Mouse (Mus musculus): ENCODE measurements around the gene Znrf2. TPM values are rescaled to one million over a fixed set of nuclear protein-coding genes. Genes with fewer than 3 reads are reported as not detected.
"Not testable (repeated sequence)": the region's sequence is repeated elsewhere in the genome, so short reads cannot be mapped to it uniquely, and the experiment has no call there.

Znrf2 gene
- polyA plus RNA-seq, 1 experiment = 10.4 TPM

DNA sequence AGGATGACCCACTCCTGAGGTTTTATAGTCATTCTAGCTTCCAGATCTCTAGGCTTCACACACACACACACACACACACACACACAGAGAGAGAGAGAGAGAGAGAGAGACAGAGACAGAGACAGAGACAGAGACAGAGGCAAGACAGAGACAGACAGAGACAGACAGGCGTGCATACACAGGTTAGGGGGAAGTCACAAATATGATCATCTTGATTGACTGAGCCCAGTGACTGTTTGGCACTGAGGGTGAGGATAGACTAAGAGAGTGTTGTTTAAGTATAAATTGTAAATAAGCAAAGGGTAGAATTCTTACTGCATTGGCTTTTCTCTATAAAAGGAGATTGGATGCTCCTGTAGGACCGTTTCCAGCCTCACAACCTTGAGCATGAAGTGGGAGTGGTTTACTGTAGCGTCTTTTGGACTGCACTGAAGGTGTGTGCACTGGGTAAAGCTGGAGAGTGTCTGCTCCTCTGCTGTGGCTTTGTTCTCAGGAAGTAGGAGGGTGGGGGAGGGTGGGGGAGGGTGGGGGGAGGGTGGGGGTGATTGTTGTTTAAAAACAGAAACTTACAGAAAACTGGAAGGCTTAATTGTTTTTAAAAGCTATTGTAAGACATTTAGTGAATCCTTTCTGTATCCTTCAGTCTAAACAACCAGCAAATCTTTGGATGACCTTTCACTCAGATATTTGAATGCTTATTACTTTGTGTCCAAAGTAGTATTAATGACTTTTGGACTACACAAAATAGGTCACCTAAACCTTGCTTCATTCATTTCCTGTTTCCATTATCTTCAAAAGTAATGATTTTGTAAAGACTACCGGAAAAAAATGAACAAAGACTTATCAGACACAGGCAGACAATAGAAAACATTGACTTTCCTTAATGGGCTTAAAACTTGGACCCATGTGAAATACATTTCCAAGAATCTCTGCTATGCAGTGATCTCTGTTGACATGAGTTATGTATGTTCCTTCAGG lies 32.8 kb downstream of the Znrf2 start:
- no peak for DNase-seq (ENCODE audit: low spot score)

DNA sequence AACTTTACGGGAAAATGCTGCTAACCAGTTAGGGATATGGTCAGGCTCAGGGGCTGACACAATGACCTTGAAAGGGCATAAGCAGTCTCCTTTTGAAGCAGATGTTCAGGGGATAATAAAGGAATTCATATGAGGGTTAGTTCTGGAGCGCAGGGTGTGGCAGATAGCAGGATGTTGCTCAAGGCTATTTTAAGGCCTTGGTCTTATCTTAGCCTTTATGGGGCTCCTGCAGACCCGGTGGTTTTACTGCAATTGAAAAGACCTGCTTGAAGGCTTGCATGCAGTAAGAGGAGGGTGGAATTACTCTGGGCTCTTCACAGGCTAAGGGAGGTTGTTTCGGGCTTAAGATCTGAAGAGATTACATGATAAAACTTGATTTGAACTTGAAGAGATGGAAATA lies 35.1 kb downstream of the Znrf2 start:
- no peak for DNase-seq (ENCODE audit: low spot score)

DNA sequence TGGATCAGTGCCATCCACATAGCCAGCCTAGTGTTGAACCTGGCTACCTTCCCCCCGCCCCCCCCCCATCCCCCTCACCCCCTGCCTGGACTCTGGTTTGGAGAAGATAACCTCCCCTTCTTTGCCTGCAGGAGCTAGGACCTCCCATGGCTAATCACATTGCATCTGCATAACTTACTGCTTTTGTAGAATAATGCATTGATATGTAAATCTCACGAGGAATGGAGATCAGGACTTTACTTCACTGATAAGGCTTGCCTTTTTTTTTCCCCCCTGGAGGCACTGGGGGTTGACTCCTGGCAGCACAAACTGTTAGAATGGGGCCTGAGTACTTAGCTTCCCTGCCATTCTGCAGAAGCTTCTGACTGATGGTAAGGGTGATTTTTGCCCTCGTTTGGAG lies 36.0 kb downstream of the Znrf2 start:
- DNase-seq (ENCODE audit: low spot score) = no peak

DNA sequence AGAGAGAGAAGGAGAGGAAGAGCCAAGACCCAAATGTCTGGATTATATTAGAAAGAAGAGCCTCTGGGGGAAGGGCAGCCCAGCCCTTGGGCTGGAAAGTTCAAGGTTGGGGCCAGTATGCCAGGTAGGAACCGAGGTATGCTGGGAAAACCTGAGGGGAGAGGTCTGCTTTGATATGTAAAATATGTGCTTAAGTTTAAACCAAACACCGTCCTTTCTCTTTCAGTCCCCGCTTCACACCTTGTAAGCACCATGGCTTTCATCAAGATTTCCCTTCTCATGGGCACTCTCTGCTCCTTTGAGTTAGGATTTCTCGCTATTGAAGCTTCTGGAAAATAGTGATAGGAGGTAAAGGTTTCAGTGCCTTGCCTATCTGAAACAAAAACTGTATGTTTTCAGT lies 38.1 kb downstream of the Znrf2 start:
- no peak for DNase-seq (ENCODE audit: low spot score)

DNA sequence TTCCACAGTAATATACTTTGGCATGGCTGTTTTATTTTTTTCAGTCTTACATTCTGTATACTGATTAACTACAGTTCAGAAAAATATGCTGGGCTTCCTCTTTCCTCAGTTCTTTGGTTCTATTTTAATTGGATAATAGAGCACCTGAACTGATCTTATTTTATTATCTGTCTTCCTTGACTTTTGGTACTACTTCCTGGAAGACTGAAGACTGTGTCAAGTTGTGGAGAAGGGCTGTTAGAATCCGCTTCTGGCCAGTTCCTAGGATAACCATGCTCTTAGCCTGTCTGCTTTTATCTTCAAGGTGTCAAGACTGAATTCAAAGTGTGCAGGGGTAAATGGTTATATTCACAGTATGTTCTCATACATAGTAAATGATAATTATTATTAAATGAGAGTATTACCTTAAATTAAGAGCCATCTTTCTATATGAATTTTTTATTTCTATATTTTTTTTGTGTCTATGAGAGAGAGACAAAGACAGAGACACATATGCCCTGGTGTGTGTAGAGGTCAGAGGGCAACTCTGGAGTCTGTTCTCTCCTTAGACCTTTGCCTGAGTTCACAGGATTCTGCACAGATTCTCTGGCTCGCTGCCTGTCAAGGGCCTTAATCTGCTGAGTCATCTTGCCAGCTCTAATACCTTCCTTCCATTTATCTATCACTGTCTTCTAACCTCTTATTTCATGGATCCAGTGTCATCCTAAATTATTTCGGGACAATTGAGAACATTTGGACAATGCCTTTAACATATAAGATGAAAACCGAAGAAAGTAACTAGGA lies 39.3 kb downstream of the Znrf2 start:
- DNase-seq (ENCODE audit: low spot score) = no peak

DNA sequence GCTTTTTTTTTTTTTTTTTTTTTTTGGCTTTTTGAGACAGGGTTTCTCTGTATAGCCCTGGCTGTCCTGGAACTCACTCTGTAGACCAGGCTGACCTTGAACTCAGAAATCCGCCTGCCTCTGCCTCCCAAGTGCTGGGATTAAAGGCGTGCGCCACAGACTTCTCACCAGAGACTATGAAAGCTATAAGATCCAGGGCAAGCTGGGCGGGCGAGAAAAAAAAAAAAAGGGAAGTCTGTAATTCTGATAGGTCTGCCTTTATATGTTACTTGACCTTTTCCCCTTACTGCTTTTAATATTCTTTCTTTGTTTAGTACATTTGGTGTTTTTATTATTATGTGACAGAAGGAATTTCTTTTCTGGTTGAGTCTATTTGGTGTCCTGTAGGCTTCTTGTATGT lies 42.4 kb downstream of the Znrf2 start:
- not testable (repeated sequence) for DNase-seq (ENCODE audit: low spot score)

DNA sequence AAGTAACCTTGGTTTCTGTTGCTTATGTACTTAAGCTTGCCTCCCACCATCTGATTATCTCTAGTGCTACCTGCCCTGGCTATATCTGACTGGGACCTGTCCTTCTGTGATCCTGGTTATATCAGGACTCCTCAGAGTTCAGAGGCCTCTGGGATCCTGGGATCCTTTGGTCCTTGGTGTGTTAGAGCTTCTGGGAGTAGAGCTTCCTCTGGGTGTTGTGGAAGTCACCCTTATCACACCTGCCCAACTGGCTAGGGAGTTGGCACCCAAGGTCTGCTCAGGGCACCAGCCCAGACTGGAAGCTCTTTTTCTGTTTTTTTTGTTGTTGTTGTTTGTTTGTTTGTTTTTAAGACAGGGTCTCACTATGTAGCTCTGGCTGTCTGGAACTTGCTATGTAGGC lies 43.5 kb downstream of the Znrf2 start:
- no peak for DNase-seq (ENCODE audit: low spot score)

DNA sequence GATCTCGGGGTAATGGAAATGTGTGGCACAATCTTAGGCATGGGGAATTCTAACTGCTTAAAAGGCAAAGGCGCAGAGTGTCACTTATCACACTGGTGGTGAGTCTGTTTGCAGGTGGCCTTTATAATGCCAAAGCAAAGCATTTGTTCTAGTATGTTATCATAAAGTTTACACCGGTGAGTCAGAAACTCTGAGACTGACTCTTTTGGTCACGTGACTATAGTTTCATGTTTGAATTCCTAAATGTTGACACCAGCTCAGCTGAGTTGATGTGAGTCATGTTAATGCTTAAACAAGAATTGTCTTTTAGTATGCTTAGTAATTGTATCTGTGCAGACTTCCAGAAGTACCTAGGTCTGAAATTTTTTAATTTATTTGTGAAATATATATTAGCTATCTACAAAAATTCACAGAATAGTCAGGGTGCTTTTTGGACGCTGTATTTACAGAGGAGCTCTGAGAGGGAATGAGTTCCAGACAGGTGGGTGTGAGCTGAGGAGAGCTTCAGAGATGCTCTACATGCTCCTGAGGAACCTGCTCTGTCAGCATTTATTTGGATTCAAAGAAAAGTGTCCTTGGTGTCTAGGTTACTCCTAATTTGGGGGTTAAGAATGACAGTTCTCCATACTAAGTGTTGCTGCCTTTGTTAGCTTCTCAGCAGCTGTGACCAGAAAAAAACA lies 50.2 kb downstream of the Znrf2 start:
- DNase-seq (ENCODE audit: low spot score) = no peak

DNA sequence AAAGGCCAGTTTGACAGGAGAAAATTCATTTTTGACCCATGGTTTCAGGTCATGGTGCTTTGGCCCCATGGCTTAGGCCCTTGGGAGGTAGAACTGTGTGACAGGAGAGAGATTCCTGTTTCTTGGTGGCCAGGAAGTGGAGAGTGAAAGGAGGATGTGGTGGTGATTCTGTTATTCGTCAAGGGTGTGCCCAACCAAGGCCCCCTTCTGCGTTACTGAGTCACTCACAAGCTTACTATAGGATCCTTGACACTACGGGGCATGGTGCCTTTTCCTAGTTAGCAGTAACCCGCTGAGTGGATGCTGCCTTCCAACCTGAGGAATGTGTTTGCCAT lies 50.7 kb downstream of the Znrf2 start:
- no peak for DNase-seq (ENCODE audit: low spot score)

DNA sequence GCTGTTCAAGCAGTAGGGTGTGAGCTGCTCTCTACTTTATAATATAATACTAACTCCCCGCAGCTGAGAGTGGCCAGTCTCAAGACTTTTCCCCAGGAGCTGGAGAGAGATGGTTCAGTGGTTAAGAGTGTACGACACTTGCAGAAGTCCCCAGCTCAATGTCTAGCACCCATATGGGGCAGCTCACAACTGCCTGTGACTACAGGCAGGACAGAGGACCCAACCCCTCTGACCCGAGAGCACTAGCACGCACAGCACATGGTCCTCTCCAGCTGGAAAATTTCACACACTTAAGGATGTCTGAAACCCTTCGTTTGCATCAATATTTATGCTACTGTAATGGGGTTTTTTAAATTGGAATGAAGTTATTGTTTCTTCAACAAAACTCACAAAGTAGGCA lies 56.3 kb downstream of the Znrf2 start:
- DNase-seq (ENCODE audit: low spot score) = no peak

DNA sequence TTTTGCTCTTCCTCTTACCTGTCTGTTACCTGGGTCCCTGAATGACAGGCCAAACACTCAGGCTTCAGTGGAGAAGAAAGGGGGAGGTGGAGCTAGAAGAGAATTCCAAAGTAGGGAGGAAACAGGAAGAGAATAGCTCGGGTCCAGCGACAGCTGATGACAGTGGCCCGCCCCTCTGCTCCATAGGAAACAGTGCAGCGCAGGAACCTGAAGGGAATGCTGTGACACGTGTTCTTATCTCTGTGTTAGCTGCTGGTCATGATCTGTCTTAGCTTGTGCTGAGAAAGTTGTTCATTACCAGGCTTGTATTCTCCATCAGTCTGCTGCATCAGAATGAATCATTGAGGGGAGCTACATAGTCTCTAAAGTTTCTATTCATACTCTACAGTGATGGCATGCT lies 60.1 kb downstream of the Znrf2 start:
- no peak for DNase-seq (ENCODE audit: low spot score)

DNA sequence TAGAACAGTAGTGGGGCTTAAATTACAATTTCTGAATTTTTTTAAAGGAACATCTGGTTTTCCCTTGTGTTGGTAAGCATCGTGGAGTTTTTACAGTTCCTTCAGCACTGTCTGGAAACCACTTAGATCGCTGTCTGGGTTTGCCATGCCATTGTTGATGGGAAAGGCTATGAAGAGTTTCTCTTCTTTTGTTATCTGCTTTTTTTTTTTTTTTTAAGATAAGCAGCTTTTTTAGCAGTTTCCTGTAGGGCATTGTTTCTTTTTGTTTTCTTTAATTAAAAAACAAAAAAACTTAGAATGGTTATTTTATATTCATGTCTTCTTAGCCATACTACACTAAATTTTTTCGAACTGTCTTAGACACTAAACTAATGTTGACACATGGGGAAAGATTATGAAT lies 60.9 kb downstream of the Znrf2 start:
- DNase-seq (ENCODE audit: low spot score) = no peak

DNA sequence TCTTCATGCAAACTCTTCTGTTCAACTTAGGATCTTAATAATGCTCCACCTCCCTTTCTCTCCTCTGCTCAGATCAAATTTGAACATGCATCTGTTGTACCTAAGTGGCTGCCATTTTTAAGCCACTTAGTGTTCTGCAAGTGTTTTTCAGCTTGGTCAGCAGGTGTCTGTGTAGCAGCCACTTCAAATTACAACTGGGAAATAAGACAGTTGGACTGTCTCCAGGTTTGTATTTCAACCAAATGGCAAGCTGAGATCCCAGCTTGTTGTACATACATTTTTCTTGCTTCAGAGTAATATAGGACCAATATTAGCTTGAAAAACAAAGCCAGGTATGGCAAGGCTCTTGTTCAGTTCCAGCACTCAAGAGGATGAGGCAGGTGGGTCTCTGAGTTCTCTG lies 61.8 kb downstream of the Znrf2 start:
- no peak for DNase-seq (ENCODE audit: low spot score)

DNA sequence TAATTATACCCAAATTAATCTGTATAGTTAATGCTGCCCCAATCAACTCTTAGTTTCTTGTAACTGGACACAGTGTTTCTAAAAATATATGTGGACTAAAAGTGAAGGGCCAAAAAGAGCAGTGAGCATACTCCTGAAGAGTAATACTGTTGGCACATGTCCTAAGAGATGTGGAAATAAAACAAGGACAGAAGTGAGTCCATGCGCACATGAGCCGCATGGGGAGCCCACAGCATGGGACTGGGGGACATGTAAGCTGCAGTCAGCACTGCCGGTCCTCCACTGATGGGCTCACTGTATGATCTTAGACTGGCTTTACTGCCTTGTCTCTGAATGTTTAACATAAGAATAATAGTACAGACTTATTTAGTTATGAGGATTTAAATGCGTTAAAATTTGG lies 63.4 kb downstream of the Znrf2 start:
- no peak for DNase-seq (ENCODE audit: low spot score)

DNA sequence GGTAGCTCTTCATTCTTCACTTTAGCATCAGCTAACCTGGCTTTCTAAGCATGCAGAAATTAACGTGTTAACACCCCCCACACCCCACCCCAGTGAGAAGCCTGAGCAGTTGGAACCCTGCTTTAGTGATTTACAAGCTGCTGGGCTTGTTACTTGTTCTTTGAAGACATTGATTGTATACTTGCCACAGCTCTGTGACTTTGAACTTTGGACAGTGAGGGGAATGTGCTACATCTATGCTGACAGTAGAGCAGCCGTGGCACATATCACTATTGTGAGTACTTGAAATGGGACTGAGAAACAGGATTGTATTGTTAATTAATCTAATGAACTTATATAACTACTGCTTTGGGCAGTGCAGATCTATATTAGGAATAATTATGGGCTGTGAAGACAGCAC lies 66.7 kb downstream of the Znrf2 start:
- no peak for DNase-seq (ENCODE audit: low spot score)

DNA sequence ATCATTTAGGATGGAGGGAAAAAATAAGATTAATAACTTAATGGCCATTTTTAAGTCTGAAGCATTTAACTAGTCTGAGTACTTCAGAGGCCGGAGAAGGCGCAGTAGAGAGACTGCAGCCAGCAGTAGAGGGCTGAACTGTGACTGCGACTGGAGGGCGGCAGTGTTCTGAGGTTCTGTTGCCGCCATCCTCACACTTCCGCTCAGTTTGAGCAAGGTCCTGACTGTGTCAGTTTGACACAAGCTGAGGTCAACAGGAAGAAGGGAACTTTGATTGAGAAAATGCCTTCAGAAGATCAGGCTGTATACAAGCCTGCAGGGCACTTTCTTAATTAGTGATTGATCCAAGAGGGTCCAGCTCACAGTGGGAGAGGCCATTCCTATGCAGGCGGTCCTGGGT lies 69.5 kb downstream of the Znrf2 start:
- no peak for DNase-seq (ENCODE audit: low spot score)

DNA sequence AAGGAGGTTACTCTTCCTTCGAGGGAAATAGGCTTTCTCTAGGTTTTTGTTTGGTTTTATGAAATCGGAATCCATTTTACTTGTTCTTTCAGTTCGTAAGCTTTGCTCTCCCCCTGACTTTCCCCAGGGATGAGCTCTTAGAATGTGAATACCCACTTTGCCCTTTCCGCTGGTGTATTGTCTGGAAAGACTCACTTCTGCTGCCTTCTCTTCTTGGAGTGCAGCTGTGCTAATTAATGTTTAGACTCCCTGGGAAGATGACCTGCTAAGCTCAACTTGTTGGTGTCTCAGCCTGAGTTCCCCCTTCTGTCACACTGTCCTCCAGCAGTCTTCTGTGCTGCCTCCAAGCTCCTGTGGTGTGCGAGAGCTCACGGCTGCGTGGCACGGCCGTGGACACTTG lies 73.5 kb downstream of the Znrf2 start:
- no peak for DNase-seq (ENCODE audit: low spot score)

DNA sequence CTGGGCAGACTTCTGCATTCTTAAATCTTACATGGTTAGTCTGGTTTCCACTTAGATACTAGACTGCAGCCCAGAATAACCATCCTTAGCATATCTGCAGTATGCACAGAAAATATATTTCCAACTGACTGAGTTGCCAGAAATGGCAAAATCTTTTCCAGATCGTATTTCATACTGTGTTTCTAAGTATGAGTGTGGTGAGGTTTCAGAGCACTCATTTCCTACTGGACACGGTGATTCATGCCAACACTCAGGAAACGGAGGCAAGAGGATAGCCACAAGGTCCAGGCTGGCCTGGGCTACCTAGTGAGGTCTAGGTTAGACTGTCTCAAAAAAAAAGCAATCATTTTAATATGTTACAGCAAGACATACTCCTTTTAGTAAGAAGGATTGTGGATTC lies 74.7 kb downstream of the Znrf2 start:
- no peak for DNase-seq (ENCODE audit: low spot score)

DNA sequence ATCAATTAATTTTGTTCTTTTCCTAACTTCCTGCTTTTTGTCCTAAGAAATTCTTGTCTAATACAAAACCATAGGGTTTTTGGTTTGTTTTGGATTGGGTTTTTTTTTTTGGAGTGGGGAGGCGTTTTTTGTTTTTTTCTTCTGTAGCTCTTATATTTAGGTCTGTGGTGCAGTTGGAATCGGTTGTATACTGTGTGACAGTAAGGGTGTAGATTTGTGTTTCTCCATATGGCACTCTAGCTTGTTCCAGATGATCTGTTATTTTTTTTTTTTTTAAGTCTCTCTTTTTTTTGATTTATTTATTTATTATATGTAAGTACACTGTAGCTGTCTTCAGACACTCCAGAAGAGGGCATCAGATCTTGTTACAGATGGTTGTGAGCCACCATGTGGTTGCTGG lies 83.5 kb downstream of the Znrf2 start:
- DNase-seq (ENCODE audit: low spot score) = no peak

DNA sequence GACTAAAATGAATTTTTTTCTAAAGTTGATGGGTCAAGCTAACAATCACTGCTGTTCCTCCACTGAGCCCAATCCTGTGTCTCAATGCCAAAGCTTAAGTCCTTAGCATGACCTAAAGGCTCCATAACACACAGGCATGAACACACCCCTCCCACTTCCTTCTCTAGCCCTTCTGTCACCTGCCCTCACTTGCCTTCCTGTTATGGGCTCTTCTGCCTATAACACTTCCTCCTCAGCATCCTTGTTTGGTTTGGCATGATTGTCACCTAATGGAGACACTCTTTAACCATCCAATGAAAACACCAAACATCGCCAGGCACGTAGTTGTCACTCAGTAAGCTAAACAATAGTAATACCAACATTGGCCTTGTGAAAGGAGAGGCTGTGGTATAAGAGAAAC lies 85.8 kb downstream of the Znrf2 start:
- no peak for DNase-seq (ENCODE audit: low spot score)

DNA sequence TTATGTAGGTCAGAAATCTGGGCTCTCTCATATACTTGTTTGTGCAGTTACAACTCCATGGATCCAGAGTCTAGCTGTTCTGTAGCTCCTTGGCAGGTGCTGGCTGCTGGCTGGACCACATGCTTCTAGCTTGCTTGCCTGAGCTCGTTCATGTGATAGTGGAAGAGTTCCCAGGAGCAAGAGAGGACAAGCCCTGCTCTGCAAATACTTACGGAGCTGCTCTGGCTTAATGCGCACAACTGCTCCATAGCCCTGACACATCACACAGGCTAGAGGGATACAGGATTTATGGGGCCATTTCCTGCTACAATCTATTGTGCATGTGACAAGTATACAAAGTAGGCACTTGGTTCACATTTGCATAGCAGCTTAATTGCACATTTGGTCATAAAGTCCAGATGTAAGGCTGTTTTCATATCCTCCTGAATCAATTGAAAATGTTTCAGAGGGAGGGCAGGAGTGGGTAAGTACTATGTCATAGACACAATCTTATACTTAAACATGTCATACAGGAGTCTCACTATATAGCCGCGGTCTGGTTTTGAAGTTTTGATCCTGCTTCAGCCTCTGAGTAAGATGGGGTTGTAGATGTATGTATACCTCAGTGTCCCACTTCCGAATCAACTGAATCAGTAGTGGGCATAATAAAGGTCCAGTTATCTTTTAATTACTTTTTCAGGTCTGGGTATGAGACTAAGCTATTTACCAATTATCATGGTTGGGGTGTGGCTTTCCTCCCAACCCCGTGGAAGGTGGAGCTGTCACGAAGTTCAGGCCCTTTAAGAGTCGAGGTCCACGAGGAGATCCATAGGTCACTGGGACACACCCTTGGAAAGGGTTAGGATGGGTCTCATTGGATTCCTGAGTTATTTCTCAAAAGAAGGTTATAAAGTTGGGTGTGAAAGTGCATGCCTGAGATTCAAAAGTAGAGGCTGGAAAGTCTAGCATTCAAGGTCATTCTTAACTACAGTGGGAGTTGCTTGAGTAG lies 89.6 kb downstream of the Znrf2 start:
- DNase-seq (ENCODE audit: low spot score) = no peak

Measured in urinary bladder, adult 2 months (tissue).